Mouse (Mus musculus): ENCODE measurements around the gene Ei24. TPM values are rescaled to one million over a fixed set of nuclear protein-coding genes. Genes with fewer than 3 reads are reported as not detected.

The Ei24 gene
- polyA plus RNA-seq, 1 experiment from 2014 or later: 115 TPM

DNA sequence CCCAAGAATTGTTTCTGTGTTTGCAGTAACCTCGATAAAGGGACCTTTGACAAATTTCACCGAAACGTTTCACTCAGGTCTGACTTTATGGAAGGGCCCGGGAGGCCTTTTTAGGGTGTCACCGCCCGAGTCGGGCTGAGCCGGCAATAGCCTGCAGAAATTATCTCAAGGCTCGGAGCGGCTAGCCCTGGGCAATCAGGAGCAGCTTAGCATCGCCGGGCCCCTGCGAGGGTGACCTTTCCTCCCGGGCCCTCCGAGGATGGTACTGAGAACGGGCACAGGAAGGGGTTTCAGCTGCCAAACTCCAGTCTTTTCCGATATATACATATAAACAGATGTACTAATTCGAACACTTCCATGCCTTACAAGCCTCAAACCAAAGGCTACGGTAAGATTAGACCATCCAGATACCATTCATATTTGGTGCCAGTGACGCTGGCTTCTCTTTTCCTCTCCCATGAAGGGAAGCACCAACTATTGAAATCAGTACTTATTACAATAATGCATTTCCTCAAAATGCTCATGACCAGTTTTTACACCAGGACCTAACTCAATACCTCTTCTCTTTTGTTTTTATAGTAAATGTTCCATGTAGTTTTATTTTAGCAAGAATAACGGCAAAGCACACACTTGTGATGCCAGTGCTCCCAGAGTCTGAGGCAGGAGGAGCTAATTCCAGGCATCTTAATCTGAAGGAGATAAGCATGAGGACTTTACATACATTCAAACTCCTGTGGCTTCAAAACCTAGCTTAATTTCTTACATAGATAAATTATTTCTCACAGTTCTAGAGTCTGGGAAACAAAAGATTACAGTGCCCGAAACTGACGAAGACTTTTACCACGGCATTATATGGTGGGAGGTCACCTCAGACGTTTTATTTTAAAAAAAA is 28.8 kb downstream of the Ei24 start:
- 15% methylated on average over 25 of the region's 25 CpGs for WGBS
- ATAC-seq: peak; percentile 3

DNA sequence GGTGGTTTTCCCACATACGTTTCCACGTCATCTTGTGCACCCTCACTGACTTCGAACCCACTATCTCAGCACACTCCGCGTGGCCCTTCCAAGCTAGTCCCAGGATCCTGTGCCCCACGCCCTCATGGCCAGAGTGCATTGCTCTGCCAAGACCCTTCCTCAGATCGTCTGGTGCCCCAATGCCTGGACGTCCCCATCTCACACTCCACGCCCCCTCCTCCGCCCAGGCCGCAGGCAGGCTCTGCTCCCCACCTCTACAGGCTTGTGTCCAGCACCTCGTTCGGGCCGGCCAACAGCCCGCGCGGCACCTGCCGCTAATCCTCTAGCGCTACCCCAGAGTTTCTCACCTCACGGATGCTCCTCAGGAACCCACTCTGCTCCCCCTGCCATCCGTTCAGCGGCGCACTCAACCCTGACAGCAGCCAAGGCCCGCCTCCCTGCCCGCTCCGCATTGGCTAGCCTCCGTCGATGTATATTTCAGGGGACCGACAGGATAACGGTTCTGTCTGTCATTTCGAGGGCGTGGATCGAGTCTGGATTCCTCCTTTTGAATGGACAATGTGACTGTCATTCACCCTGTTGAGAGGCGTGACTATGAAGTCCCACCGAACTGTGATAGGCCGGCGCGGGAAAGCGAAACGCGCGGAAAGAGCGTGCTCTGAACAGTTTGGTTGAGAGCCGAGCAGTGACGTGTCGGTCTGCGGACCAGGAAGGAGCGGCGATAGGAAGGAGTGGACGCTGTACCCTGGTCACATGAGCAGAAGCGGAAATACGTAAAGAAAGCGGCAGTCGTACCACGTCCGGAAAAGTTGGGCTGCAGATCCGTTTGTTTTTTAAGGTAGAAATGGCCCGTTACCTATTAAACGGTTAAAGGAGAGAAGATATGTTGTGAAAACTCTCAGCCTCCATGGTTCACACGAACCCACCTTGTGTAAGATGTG is 29.7 kb downstream of the Ei24 start, which contains the start of gene Stt3a:
Gene Stt3a, minus strand, starts transcription at position 477 of the 941 bp plus-strand sequence.
- Histone ChIP-seq H3K36me3 (peaks cover 11% of the 10 kb centered on the region), H3K27me3 (no peaks in the 10 kb centered on the region), H3K27ac (peak within 1 kb of the TSS; percentile 80), H3K4me3 (replicated peaks) (peak within 1 kb of the TSS; percentile 99), H3K4me2 (replicated peaks) (peak within 1 kb of the TSS; percentile 91), H3K9ac (replicated peaks) (peak within 1 kb of the TSS; percentile 94), H3K4me1 (replicated peaks) (peaks cover 20% of the 10 kb centered on the region), H3K9me3 (no peaks in the 10 kb centered on the region)
- ATAC-seq: peak; percentile 100
- under 1% methylated on average over 60 of the region's 60 CpGs for WGBS

More for the DNA sequence above, 28.8 kb downstream of the Ei24 start:
- peak overlapping the region; percentile 80 for H3K9ac ChIP-seq (replicated peaks)
- peak overlapping the region; percentile 99 for H3K4me3 ChIP-seq (replicated peaks)
- peak overlapping the region; percentile 82 for H3K4me2 ChIP-seq (replicated peaks)
- H3K27ac ChIP-seq: peak overlapping the region; percentile 80
- H3K9me3 ChIP-seq: no peaks in the 10 kb centered on the region
- H3K27me3 ChIP-seq: no peaks in the 10 kb centered on the region
- H3K36me3 ChIP-seq: peaks cover 9% of the 10 kb centered on the region
- H3K4me1 ChIP-seq (replicated peaks): peaks cover 20% of the 10 kb centered on the region

DNA sequence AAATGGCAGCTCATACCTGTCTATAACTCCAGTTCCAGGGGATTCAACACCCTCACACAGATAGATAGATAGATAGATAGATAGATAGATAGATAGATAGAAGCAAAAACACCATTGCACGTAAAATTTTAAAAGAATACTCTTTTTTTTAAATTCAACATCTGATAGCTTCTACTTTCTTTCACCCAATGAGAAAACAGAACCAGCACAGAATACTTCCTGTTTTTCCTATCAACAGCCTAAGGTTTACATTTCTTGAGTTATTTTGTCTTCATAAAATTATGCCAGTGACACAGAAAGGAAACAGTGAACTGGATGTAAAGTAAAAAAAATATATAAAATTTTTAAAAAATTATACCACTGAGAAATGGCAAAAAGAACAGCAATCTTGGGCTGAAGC is 32.8 kb downstream of the Ei24 start:
- ATAC-seq: no peak
- H3K36me3 ChIP-seq: peaks cover 28% of the 10 kb centered on the region
- peaks cover 20% of the 10 kb centered on the region for H3K4me1 ChIP-seq (replicated peaks)
- H3K4me3 ChIP-seq (replicated peaks): no peak overlapping the region
- H3K27ac ChIP-seq: no peak overlapping the region
- H3K9me3 ChIP-seq: no peaks in the 10 kb centered on the region
- H3K27me3 ChIP-seq: no peaks in the 10 kb centered on the region
- no peak overlapping the region for H3K9ac ChIP-seq (replicated peaks)
- no peak overlapping the region for H3K4me2 ChIP-seq (replicated peaks)
- 87% methylated on average over 1 of the region's 1 CpGs for WGBS

Other genes starting within 250 kb of the Ei24 start
- gene Gm17689, start 214.8 kb downstream of the Ei24 start, polyA plus RNA-seq (2015; fragmentation: Nextera tagmentation; extraction: Ambion mirVana): not detected in 2 replicates
- not detected in 2 replicates for gene A630095E13Rik, start 154.0 kb downstream of the Ei24 start, polyA plus RNA-seq (2015; fragmentation: Nextera tagmentation; extraction: Ambion mirVana)
- gene Acrv1, start 104.2 kb downstream of the Ei24 start, polyA plus RNA-seq (2015; fragmentation: Nextera tagmentation; extraction: Ambion mirVana): not detected in 2 replicates
- 16.6 and 21.6 TPM in 2 replicates for gene Chek1, start 70.3 kb downstream of the Ei24 start, polyA plus RNA-seq (2015; fragmentation: Nextera tagmentation; extraction: Ambion mirVana)
- gene Stt3a, start 29.7 kb downstream of the Ei24 start, polyA plus RNA-seq (2015; fragmentation: Nextera tagmentation; extraction: Ambion mirVana): 100 and 111 TPM in 2 replicates
- gene Fez1, start 24.5 kb upstream of the Ei24 start, polyA plus RNA-seq (2015; fragmentation: Nextera tagmentation; extraction: Ambion mirVana): 624 and 647 TPM in 2 replicates

All from midbrain, embryonic 13.5 days (tissue).